Mouse (Mus musculus): ENCODE results near the gene D630036H23Rik.
A peak's percentile ranks its signal among the peaks of the same experiment; 100 is the strongest.
"Not testable (repeated sequence)": the region's sequence is repeated elsewhere in the genome, so short reads cannot be mapped to it uniquely, and the experiment has no call there.

The D630036H23Rik gene

GRCm38 (mm10) chr12:36381441-36382340 lies at the start of gene D630036H23Rik, which contains the start of gene Ispd:
Gene D630036H23Rik, minus strand, starts transcription at chr12:36382181.
Gene Ispd, plus strand, starts transcription at chr12:36381450.
- peak; percentile 54 for DNase-seq (ENCODE audit: low spot score)

DNA sequence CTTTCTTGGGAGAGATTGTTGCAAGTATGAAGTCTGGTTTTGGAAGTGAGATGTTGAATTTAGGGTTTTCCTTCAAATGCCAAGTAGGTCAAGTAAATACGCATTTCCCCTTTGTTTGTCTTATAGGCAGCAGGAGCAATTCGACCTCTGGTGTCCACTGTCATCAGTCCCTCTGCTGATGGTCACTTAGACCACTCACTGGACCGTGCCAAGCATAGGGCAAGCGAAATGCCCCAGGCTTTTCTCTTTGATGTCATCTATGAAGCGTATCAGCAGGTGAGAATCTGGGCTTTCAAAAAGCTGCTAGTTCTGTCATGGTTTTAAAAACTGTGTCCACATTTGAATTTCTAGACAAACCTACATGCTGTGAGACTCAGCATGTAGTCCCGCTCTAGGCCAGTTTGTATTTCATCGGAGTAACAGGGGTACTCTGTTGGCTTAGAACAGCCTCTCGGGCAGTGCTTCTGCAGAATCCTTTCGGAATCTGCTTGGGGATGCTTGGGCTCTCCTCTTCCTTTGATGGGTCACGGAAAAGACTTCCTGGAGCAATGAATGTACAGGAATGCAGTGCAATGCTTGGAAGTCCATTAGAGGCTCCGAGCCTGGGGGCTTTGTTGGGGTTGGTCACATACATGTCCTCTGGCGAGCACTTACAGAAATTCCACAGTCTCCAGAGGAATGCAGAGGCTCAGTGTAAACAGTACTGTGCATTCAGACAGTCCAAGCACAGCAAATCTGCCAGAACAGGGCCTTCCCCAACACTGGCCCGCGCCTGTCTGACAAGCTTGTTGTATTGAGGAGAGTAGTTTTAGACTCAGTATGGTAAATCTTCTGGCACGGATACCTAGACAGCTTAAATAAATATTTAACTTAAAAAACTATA lies 44.4 kb upstream of the D630036H23Rik start:
- no peak for DNase-seq (ENCODE audit: low spot score)

GRCm38 (mm10) chr12:36425258-36425657 lies 43.3 kb upstream of the D630036H23Rik start:
- no peak for DNase-seq (ENCODE audit: low spot score)

GRCm38 (mm10) chr12:36423677-36424076 lies 41.7 kb upstream of the D630036H23Rik start:
- DNase-seq (ENCODE audit: low spot score), result no peak

GRCm38 (mm10) chr12:36395115-36395514 lies 13.1 kb upstream of the D630036H23Rik start:
- DNase-seq (ENCODE audit: low spot score), result no peak

DNA sequence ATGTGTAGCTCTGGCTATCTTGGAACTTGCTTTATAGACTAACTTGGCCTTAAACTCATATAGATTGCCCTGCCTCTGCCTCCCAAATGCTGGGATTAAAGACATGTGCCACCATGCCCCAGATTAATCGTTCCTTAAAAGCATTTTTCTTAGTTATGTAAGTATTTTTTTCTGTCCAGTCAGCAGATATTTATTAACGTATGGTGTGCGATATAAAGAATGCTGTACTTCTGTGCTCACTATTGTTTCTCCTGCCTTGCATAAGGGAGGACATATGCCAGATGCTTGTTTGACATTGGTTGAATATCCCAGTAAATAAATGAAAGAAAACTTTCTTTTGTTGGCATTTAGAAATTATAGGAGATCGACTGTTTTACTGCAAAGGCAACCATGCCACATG lies 5.0 kb upstream of the D630036H23Rik start:
- no peak for DNase-seq (ENCODE audit: low spot score)

DNA sequence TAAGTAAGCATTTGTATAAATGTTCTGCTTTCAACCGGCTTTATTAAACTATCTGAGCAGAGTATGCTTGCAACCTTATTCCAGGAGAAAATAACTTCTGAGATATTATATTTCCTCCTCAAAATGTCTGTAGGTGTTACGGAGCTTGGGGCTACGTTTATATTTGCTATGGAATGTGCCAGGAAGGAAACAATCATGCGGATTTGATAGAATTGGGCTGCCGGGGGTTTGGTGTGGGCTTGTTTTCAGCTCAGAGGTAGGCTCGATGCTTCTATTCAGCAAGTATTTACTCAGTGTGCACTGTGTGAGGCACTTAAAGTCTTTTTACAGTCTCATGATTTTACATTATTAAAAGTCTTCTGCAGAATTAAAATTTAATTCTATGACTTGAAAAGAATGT lies 3.4 kb upstream of the D630036H23Rik start:
- DNase-seq (ENCODE audit: low spot score), result no peak

DNA sequence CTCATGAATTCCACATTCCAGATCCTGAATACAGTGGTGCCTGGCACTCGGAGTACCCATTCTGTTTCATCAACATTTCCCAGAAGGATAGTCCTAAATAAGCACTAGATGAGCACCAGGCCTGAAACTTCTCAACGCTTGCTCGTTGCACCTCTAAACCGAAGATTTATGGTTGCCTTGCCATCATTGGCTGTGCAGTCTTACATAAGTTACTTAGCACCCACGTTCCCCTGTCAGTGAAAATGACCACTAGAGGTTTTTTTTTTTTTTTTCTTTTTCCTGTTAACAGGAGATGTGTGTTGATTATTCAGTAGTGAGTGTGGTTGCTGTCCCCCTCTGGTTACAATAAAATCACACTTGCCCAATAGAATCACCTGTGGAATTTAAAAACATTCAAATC lies 1.2 kb downstream of the D630036H23Rik start:
- DNase-seq (ENCODE audit: low spot score), result no peak

GRCm38 (mm10) chr12:36380254-36380653 lies 1.7 kb downstream of the D630036H23Rik start:
- no peak for DNase-seq (ENCODE audit: low spot score)

GRCm38 (mm10) chr12:36376391-36376790 lies 5.6 kb downstream of the D630036H23Rik start:
- not testable (repeated sequence) for DNase-seq (ENCODE audit: low spot score)

GRCm38 (mm10) chr12:36373237-36373998 lies 8.6 kb downstream of the D630036H23Rik start:
- no peak for DNase-seq (ENCODE audit: low spot score)

DNA sequence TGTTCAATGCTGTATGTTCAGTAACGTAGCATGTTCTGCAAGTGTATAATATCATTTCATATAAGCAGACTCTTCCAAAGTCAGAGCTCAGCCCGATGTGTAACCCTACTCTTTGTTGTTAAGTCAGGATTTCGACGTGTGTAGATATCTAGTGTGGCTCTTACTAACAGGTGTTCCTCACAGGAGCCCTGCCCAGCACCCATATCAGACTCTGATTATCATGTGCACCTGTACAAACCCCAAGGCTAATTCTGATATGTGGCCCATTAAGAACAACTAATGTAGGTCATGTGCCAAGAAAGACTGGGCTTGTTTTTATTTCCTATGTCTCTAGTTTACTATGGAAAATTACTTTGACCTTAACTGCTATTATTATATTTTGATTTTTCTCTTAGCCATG lies 18.0 kb downstream of the D630036H23Rik start:
- no peak for DNase-seq (ENCODE audit: low spot score)

GRCm38 (mm10) chr12:36360693-36361092 lies 21.3 kb downstream of the D630036H23Rik start:
- DNase-seq (ENCODE audit: low spot score), result no peak

GRCm38 (mm10) chr12:36360064-36360463 lies 21.9 kb downstream of the D630036H23Rik start:
- no peak for DNase-seq (ENCODE audit: low spot score)

DNA sequence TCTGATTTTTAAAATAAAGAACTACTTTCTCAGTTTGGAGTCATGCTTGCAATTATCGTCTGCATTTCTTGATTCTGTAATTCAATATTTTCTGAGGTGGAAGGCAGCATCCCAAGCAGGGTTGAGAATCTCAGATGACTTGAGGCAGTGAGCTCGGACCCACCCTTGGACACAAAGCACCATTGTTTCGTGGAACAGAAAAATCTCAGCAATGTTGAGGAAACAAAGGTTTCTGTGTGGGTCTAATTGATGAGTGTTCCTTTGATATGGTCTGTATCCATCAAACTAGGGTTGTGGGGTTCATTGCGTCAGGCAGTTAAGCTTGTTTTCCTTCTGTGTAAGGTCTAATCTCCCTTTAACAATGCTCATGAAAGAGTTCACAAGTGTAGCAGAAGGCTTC lies 37.9 kb downstream of the D630036H23Rik start:
- DNase-seq (ENCODE audit: low spot score), result no peak

DNA sequence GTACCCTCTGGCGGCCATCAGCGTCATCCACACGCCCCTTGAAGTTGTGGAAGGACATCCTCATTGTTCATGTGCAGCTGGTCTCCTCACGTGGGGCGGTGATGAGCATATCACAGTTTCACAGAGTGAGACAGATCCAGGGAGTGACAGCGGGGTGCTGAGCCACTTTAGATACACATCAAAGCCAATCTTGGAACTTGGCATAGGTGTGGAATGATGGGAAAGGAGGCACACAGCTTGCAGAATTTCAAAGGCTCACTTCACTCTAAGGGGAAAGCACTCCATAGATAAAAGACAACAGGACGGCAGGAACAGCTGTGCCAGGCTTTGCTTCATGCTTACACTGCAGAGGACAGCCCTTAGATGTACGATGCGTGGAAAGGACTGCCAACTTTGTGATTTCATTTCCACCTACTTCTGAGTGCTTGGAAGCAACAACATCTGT lies 48.1 kb downstream of the D630036H23Rik start:
- no peak for DNase-seq (ENCODE audit: low spot score)

DNA sequence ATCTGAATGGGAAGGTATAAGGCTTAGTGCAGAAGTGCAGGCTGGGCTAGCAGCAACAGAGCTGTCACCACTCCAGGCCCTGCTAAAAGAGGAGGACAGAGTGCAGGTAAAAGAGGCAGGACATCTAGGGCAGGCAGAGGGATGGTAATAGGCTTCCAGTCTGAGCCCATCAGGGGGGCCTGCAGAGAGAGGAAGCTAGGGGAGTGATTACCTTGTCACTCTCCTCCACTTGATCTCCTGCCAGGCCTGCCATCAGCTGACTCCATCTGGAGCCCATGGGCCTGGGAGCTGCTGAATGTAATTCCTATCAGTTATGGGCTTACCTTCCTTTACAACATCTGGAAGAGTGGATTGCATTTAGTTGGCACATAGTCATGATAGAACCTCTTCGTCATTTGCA lies 49.3 kb downstream of the D630036H23Rik start:
- no peak for DNase-seq (ENCODE audit: low spot score)
